Mouse (Mus musculus) frontal cortex, postnatal 14 days (tissue): ENCODE data around the gene Larp7.

ENCODE experiments used
- DNase-seq, 2 experiments: peaks; one replicate each; pipeline ENCODE4 v3.0.0; 2022; ENCODE audit warnings: low spot score in 2 of 2

Larp7 gene

DNA sequence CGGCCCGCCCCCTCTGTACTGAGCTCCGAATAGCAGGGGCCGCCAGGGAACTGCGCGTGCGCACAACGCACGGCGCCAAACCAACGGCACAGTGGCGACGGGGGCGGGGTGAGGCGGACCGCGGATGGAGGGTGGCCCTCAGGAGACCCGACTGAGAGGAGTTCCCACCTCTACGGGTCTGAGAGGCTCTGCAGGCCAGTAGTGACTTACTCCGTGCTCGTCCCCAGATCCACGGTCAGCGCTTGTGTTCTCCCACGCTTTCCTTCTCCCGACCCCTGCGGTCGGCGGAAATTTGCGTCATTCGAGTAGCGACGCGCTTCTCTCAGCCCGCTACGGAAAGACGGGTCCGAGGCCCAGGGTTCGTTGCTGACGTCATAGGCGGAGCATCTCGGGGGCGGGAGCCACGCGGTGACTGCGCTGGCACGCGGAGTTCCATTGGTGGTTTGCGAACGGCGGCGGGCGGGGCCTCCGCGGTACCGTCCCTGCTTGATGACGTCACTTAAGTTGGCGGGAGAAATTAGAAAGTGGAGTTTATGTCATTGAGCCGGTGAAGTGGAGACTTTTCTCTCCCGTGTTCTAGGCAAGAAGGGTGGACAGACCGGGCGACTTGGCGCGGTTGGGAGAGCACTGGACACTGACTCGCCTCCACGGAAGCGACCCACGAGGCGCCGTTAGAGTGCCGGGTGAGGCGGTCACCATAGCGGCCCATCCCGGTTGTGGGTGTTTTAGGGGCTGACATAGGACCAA, at the start of gene Larp7, which contains the start of gene Zgrf1:
Larp7 (minus strand) TSS at position 377 of the 747 bp plus-strand sequence.
Zgrf1 (plus strand) TSS at position 517 of the 747 bp plus-strand sequence.
- peak; percentile 99 for DNase-seq

DNA sequence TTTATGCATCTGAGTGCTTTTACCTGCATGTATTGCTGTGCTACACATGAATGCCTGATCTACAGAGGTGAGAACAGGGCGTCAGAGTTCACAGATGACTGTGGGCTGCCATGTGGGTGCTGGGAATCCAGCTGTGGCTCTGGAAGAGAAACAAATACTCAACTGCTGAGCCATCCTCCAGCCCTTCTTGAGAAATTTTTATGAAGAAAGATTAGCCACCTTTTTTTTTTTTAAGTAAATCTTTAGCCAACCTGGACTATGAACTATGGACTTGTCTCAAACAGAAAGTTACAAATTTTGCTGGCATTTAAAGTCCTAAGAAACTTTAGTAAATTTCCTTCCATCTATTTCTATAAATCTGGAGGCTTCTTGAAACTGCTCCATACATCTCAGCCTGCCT, 44.0 kb upstream of the Larp7 start:
- no peak for DNase-seq

DNA sequence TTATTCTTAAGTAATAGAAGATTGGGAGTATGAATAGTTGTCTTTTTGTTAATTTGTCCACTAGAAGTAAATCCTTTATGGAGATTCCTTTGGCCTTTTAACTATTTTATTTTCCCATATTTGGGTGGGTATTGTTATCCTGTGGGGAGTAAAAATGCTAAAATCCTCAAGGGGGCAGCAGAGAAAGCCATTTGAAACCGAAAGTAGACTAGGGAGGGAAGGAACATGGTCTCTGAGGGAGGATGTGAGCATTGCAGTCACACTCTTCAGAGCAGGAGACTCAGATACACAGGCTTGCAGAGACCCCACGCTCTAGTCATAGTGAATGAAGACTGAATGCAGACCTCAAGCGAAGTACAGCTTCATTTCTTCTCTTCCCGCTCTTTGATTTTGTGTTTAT, 19.4 kb upstream of the Larp7 start:
- DNase-seq = peak in 1 of 2 experiments; percentile 31

DNA sequence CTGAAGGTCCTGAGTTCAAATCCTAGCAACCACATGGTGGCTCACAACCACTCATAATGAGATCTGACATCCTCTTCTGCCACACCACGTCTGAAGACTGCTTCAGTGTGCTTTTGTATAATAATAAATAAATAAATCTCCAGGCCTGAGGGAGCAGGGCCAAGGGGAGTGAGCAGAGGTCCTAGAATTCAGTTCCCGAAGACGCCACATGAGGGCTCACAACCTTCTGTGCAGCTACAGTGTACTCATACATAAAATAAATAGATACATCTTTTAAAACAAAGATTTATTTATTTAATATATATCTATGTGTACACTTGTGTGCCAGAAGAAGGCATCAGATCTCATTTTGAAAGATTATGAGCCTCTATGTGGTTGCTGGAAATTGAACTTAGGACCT, 12.0 kb upstream of the Larp7 start:
- no peak for DNase-seq

DNA sequence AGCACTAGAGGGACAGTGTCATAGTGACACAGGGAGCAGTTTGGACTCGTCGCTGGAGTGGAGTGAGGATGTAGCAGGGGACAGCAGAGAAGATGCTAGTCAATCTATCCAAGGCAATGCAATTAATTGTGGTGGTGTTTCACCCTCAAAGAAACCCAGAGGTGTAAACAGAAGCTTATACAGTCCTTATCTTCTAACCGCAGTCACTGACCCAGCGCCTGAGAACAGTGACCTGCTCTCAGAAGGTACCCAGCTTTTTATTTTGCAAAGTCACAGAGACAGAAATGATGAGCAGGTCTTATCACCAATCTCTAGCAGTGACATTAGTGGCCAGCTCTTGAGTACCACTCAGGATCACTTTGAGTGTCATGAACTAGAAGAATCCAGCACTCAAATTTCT, 9.8 kb upstream of the Larp7 start:
- DNase-seq = no peak

DNA sequence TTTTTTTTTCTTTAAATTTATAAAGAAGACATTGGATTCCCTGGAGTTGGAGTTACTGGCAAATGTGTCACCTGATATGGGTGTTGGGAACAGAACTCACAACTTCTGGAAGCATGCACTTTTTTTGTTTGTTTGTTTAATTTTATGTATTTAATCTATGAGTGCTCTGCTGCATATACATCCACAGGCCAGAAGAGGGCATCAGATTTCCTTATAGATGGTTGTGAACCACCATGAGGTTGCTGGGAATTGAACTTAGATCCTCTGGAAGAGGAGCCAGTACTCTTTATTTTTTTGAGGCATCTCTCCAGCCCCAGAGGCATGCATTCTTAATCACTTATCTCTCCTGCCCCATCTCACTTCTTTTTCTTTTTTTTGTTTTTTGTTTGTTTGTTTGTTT, 5.1 kb upstream of the Larp7 start:
- DNase-seq = no peak

DNA sequence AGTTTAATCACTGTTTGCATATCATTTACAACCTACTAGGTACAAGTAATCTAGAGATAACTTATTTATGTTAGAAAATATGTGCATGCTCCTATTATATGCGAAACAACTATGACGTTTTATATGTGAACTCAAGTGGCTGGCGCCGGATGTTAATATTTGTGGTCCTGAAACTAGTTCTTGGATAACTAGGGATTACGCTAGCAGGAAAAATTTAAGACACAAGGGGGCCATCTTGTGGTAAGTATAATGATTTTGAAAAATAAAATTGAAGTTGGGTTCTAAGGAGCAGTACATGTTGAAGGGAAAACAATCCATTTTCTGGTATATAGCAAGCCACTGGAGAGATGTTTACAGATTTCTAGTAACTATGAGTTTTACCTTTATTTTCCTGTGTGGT, 1.6 kb upstream of the Larp7 start:
- DNase-seq = no peak

DNA sequence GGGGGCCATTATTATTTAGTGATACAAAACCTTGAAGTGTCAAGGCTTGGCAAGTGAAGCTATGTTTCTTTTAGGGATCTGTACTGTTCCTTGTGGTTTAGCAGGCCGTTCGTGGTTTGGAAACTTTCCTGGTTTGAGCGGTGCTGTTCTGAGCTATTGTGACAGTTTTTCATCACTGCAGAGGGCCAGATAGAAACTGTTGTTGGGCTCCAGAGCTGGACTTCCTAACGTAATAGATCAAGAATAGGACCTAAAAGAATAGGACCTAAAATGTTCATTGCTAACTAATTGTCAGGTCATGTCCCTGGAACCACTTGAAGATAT, 533 bp upstream of the Larp7 start:
- no peak for DNase-seq

DNA sequence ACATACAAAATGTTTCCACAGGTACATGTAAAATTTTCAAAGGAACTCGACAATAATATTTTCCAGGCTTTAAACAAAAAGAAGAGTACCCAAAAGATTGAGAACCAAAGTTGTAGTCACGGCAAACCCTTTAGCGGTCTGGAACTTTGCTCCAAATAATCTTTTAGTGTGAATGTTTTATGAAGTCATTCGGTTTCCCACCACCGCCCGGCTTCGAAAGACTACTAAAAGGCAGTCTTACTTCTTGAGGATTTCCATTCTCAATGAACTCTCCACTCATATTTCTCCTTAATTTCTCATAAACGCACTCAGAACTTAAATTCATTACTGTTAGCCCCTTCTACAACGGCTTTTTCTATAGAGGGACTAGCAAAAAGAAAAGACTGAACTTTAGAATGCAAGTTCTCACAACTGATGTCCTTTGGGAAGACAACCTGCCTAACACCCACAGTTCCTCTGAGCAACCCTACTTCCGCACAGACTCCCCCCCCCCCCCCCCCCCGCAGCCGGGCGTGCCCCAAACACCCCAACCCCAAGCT, 646 bp downstream of the Larp7 start:
- no peak for DNase-seq

DNA sequence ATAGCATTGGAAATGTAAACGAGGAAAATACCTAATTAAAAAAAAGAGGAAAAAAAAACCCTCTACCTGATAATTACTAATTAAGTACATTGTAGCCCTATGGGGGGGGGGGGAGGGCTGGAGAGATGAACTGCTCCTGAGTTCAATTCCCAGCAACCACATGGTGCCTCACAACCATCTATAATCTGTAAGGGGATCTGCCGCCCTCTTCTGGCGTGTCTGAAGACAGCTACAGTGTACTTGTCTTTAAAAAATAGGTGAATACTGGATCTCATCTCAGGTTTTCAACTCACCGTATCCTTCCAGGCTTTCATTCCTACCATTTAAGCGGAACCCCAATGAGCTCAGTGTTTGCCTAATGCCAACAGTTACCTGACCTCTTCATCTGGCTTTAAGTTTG, 5.3 kb downstream of the Larp7 start:
- DNase-seq = no peak

DNA sequence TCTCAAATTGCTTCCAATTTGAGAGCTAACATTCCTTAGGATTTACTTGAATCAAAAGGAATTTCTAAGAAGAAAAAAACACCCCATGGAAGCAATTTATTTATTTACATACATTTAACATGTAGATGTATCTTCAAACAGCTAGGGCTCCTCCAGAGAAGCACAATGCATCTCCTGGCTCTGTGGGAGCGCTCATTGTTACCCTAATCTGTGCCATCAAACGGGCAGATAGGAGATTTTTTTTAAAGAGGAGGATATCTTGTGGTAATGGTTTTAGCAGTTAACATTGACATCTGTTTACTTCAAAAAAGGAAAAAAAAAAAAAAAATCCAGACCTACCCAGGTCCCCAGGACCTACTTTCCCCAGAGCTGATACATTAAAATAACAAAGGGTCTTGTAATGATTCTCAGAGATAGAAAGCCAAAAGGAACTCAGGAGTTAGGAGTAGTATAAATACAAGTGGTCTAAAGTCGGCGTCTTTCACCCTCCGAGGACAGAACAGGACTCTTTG, 8.5 kb downstream of the Larp7 start:
- no peak for DNase-seq

DNA sequence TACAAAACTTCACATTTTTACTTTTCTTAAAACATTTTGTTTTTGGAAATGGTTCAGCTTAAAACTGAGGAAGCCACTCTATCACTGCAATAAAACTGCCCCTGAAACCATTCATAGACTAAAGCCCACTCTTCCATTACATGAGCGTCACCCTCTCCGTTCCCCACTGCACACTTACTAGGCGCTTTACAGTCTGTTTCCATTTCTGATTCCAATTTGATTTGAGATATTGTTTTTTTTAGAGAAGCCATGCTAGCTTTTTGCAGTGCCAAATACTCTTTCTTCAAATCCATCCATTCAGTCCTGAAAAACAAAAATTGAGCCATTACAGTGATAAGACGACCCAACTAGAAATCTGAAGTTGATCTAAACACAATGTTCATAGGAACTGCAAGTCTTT, 9.2 kb downstream of the Larp7 start:
- DNase-seq = no peak

DNA sequence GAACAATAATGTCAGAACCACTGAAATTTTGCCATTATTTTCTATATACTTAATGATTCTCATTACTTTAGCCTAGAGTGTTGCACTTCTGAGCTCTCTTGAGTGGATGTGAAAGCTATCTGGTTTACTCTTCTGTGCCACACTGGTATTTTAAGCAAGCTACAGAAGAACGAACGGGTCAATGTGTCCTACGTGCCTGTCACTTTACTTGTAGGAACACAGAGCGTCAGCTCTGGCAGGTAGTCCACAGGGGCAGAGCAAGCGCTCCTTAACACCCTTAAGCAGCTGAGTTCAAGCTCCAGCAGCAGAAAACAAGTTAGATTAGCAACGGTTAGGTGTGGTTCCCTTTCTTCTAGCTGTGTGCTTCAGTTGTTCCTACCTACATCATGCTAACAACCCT, 14.0 kb downstream of the Larp7 start:
- DNase-seq = no peak

DNA sequence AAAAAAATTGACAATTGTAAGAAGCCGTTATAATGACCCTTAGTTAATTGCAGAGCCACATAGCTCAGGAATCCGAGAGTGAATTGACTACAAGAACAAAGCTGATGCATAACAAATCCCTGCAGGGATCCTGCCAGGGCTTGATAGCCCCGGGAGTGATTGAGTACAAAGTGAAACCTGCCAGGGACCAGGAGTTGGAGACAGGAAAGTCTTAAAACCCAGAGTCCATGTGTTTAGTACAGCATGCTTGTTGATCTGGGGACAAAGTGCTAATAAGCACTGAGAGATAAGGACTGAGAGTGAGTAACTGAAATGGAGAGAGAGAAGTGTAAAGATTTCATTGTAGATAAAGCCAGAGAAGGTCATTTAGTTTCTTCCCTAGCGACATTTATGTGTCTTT, 22.9 kb downstream of the Larp7 start:
- DNase-seq = no peak

DNA sequence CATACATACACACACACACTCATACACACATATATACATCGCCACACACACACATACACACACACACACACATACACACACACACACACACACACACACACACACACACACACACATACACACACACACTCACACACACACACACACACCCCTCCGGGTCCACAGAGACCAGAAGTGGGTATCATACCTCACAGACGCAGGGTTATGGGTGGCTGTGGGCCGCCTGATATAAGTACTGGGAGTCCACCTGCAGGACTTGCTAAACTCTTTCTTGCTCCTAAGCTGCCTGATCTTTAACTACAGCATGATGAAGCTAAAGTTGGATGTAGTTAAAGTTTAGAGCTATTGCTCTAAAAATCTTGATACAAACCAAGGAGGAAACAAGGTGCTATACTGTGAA, 23.3 kb downstream of the Larp7 start:
- DNase-seq = no peak

DNA sequence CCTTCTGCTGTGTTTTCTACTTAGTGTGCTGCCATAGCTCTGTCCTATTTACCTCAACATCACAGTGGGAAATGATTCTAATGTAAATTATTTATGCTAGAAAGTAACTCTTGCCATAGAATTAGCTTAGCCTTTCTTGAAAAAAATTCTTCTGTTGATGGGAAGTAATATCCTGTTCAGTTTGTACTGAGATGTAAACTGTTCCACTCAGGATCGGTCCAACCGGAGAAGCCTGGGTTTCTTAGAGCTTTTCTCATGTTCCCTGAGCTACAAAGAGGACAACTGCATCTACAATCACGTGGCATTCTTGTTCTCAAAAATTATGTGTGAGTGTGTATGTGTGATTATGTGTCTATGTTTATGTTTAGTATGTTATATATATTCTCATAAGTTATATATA, 23.9 kb downstream of the Larp7 start:
- no peak for DNase-seq

DNA sequence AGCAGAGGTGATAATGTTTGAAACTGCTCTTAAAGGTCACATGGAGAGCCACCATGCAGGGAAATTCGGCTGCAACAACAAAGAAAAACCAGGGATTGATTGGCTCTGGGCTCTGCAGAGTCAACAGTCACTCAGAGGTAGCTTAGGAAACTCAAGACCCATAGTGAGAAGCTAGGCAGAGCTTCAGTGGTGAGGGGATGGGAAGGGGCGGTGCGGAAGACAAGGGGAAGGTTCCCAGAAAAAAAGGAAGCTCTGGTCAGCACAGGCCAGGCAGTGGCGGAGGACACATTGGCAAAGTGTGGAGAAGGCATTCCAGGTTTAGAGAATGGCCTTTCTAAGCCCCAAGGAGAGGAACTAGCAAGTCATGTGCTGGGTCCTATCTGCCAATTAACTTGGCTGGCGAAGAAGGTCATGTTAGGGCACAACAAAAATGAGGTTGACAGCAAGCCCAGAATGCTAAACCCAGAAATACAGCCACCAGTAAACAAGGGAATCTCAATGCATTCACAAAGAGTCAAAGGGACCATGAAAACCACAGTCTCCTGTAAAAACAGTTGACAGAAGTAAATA, 25.6 kb downstream of the Larp7 start:
- peak in 1 of 2 experiments; percentile 10 for DNase-seq

DNA sequence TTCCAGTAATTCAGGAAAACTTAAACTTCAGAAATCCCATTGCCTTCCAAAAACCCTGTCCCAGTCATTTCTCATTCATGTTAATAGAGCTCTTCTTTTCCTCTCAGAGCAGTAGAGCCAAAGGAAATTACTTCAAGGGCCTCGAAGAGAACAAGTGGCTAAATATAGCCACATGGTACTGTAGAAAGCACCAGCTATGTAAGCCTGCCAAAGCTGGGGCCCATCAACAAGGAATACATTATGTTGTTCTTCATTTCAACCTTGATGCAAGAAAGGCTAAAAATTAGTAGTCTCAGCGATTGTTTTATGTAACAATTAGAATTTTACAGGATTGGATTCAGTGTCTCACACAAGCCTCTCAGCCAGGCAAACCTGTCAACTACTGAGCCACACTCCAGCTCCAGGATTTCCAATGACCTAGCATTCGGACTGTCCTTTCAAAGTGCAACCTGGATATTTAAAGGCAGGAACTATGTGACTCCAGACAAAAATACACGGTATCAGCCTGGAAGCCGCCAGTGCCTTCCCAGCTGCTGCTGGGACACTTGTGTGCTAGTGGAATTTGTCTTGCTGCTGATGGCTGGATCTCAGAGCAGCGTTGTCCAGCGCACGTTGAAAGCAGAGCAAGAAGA, 27.8 kb downstream of the Larp7 start:
- DNase-seq = no peak

DNA sequence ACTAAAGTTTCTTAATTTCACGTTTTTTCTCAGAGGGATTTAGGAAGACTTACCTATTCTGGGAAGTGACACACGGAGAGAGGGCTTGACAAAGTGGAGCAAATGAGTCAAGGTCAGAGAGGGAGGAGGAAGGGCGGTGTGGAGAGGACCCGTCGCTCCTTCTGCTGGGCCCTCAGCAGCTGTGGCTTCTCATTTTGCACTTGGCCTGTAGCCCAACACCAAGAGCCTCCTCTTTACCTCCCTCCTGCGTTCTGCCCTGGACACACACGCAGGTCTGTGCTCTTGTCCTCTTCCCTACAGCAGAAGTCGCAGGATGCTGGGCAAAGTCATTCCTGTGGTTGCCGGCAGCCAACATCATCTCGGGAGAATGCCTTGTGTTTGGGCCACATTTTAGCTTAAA, 32.0 kb downstream of the Larp7 start:
- DNase-seq = no peak

DNA sequence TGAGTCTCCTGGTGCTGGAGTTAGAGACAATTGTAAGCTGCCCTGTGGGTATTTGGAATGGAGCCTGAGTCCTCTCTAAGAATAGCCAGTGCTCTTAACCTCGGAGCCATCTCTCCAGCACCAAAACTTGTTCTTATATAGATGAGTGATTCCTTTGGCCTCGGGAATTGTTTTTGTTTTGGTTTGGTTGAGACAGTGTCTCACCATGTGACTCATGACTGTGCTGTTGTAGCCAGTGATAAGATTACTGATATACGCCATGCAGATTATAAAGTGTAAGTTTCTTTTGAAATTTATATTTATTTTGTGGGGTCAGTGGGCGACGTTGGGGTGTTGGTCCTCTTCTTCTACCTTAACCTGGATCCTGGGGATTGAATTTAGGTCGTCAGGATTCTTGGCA, 32.8 kb downstream of the Larp7 start:
- DNase-seq = no peak

DNA sequence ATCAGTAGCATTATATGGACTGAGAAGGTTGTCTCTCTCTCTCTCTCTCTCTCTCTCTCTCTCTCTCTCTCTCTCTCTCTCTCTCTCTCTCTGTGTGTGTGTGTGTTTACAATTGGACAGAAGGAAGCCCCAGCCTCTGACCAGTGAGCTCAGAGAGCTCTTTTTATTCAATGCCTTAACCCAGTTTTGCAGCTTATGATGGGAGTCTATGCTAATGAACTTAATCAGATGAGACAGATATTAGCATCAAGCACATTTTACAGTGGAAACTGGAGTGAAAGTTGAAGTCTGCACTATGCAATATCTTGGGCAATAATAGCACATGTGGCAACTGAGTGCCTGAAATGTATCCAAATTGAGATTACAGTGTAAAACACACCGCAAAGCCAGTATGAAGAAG, 37.9 kb downstream of the Larp7 start:
- no peak for DNase-seq

DNA sequence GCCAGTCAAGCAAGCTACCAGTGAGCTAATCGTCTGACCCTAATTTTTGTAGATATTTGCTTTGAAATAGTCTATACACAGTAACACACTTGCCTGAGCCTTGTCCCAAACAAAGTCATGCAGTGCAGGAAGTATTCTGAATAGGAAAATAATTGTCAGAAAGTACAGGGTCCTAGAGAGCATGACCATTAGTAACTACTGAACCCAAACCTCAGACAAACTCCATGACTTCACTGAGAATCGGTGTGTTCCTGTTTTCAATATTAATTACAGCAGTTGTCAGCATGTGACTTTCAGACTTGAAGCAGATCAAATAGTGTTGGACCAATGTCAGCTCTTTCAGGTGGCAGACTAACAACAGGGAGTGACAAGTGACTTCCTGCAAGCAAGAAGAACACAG, 39.5 kb downstream of the Larp7 start:
- no peak for DNase-seq

DNA sequence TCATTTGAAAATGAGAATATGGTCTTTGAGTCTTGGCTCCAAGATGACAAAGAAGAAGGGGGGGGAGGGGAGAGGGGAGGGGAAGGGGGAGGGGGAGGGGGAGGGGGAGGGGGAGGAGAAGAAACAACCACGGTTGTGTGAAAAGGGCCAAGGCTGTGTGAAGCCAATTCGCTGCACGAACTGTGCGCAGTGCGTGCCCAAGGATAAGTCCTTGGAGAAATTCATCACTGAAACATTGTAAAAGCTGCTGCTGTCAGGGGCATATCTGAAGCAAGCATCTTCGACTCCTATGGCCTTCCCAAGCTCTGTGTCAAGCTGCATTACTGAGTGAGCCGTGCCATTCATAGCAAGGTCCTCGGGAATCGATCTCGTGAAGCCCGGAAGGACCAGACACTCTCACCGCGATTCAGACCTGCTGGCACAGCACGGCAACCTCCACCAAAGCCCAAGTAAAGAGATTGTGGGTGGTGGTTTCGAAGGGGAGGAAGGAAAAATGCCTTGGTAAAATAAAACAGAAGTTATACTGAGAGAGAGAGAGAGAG, 40.3 kb downstream of the Larp7 start:
- DNase-seq = no peak
